Mouse (Mus musculus) bone marrow, adult 2 months (tissue): ENCODE measurements around the gene Hipk4. TPM values are rescaled to one million over a fixed set of nuclear protein-coding genes. Genes with fewer than 3 reads are reported as not detected.

Source experiments
- H3K27ac ChIP-seq: fragments of 200-500 bp; 2 replicates; pipeline ENCODE4 v1.5.1; 2012; ENCODE audit warnings: low read depth, mild to moderate bottlenecking, control low read depth, inconsistent platforms, low read length; ENCODE audit not compliant: control insufficient read depth, poor library complexity, insufficient read depth
- H3K4me1 ChIP-seq: fragments of 200-500 bp; 2 replicates; pipeline ENCODE4 v1.6.1; 2011; ENCODE audit warnings: low read length; ENCODE audit not compliant: control insufficient read depth, insufficient read depth
- H3K4me3 ChIP-seq: fragments of 200-500 bp; replicated peaks from 2 replicates; pipeline ENCODE3; 2011; ENCODE audit warnings: mild to moderate bottlenecking, low read depth, low read length, control low read depth; ENCODE audit not compliant: control insufficient read depth
- CTCF ChIP-seq: fragments of 200-500 bp; IDR thresholded peaks from 2 replicates; pipeline ENCODE4 v1.5.1; 2011; ENCODE audit warnings: low read length, control low read depth; ENCODE audit not compliant: control insufficient read depth, insufficient read depth
- POLR2A ChIP-seq: fragments of 200-500 bp; IDR thresholded peaks from 2 replicates; pipeline ENCODE4 v1.6.1; 2011; ENCODE audit warnings: low read depth, mild to moderate bottlenecking, control low read depth, low read length, borderline replicate concordance; ENCODE audit not compliant: control insufficient read depth
- WGBS: fragments of 180-500 bp; shearing (Covaris S2); methylation state at CpG from one replicate; pipeline ENCODE4 v1.1.7; 2018; 5-methylcytosine and 5-hydroxymethylcytosine counted together
- polyA plus RNA-seq: library from polyadenylated mRNA; stranded (reverse); fragments of >200 nt; gene quantifications from 2 replicates; pipeline ENCODE4 v1.2.4, GENCODE M21; 2011; ENCODE audit warnings: low replicate concordance; ENCODE audit not compliant: missing spikeins, insufficient read depth, insufficient read length

Gene Hipk4
- polyA plus RNA-seq, 1 experiment = 0.77 TPM

- TF ChIP-seq POLR2A (peak; percentile 43), CTCF (no peak)
- under 1% methylated on average over 54 of the region's 54 CpGs for WGBS
- Histone ChIP-seq H3K4me1 (peaks cover 2% of the 10 kb centered on the region; the same call in 1 of the 2 replicates), H3K4me3 (peak overlapping the region; percentile 63), H3K27ac (peak overlapping the region; percentile 95)
These were observed 15.1 kb upstream of the Hipk4 start for GRCm38 (mm10) chr7:27507711-27508647.

- Histone ChIP-seq H3K4me3 (no peak overlapping the region), H3K27ac (peak overlapping the region; percentile 90), H3K4me1 (peaks cover 2% of the 10 kb centered on the region; the same call in 1 of the 2 replicates)
- 17% methylated on average over 6 of the region's 6 CpGs for WGBS
- peak; percentile 81 for TF ChIP-seq CTCF
- no peak for TF ChIP-seq POLR2A
These were observed 14.4 kb upstream of the Hipk4 start for GRCm38 (mm10) chr7:27508648-27509005.

- WGBS = 81% methylated on average over 2 of the region's 2 CpGs
- no peak overlapping the region for H3K27ac ChIP-seq
- no peak overlapping the region for H3K4me3 ChIP-seq
- peaks cover 2% of the 10 kb centered on the region; the same call in 1 of the 2 replicates for H3K4me1 ChIP-seq
- TF ChIP-seq CTCF = no peak
- TF ChIP-seq POLR2A = no peak
These were observed 12.3 kb upstream of the Hipk4 start for GRCm38 (mm10) chr7:27510809-27511208.

GRCm38 (mm10) chr7:27514961-27515360 lies 8.1 kb upstream of the Hipk4 start:
- Histone ChIP-seq H3K4me1 (no peaks in the 10 kb centered on the region), H3K4me3 (no peak overlapping the region), H3K27ac (no peak overlapping the region)
- WGBS = 83% methylated on average over 9 of the region's 9 CpGs
- no peak for TF ChIP-seq POLR2A
- no peak for TF ChIP-seq CTCF

- no peak overlapping the region for H3K27ac ChIP-seq
- no peaks in the 10 kb centered on the region for H3K4me1 ChIP-seq
- 76% methylated on average over 9 of the region's 9 CpGs for WGBS
- H3K4me3 ChIP-seq = no peak overlapping the region
- no peak for TF ChIP-seq CTCF
These were observed 4.8 kb upstream of the Hipk4 start for GRCm38 (mm10) chr7:27518314-27518713.

- no peak overlapping the region for H3K4me3 ChIP-seq
- TF ChIP-seq POLR2A (no peak), CTCF (no peak)
These were observed 3.0 kb upstream of the Hipk4 start for GRCm38 (mm10) chr7:27520104-27520503.

GRCm38 (mm10) chr7:27520599-27520998 lies 2.5 kb upstream of the Hipk4 start:
- TF ChIP-seq CTCF = no peak
- TF ChIP-seq POLR2A = no peak
- WGBS = 76% methylated on average over 1 of the region's 1 CpGs
- Histone ChIP-seq H3K4me3 (no peak overlapping the region), H3K4me1 (no peaks in the 10 kb centered on the region), H3K27ac (no peak overlapping the region)

More at GRCm38 (mm10) chr7:27520104-27520503, 3.0 kb upstream of the Hipk4 start:
- Histone ChIP-seq H3K27ac (no peak overlapping the region), H3K4me1 (no peaks in the 10 kb centered on the region)

- TF ChIP-seq POLR2A (no peak), CTCF (no peak)
- no peaks in the 10 kb centered on the region for H3K4me1 ChIP-seq
- H3K27ac ChIP-seq = no peak overlapping the region
- 92% methylated on average over 13 of the region's 13 CpGs for WGBS
- no peak overlapping the region for H3K4me3 ChIP-seq
These were observed 738 bp downstream of the Hipk4 start for GRCm38 (mm10) chr7:27523805-27524204.
